Mouse (Mus musculus) heart, adult 9 months (tissue): ENCODE measurements around the gene Cfap97d1.

Experiments
- DNase-seq, 2 experiments: peaks; one replicate each; pipeline ENCODE4 v3.0.0; 2022; ENCODE audit warnings: low spot score in 2 of 2

The Cfap97d1 gene

DNA sequence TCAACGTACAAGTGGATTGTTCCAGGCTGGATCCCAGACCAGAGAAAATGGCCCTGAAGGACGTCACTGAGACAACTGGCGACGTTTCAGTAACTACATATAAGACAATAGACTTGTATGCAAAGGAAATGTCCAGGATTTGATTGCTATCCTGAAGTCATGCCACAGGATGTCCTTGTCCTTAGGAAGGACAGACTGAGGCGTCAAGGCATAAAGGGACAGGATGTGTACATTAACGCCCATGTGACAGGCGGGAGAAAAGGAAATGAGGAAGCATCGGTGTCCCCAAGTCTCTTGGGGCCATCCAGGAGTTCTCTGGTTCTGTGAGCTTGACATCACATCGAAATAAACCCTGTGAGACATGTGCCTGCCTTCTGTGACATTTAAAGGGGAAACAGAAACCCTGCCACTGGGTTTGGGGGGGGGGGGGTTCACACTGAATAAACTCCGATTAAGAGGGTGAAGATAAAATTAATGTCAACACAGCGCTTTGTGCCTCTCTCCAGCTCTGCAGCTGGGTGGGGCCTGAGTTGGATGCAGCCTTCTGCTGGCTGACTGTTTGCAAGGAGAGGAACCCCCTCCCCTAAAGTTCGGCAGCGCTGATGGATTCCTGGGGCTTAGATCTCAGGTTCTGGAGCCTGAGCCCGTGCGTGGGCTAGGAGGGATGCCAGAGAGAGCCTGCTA, 25.0 kb downstream of the Cfap97d1 start:
- DNase-seq: no peak

DNA sequence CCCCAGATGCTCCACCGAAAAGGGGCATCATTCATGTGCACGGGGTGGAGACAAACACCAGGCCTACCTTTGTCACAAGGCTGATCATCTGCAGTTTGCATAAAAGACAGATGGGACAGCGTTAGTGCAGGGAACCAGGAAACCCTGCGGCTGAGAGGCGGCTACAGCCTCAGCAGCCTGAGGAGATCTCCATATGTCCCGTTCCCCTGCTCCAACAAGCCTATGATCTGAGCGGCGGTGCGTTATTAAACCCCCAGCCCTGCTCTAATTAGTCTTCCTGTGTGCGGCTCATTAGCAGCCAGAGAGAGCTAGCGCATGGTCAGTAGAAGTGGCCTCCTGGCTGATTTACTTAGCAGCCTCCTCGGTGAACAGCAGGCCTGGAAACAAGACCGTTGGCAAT, 26.1 kb downstream of the Cfap97d1 start:
- DNase-seq: peak in 1 of 2 experiments; percentile 56

DNA sequence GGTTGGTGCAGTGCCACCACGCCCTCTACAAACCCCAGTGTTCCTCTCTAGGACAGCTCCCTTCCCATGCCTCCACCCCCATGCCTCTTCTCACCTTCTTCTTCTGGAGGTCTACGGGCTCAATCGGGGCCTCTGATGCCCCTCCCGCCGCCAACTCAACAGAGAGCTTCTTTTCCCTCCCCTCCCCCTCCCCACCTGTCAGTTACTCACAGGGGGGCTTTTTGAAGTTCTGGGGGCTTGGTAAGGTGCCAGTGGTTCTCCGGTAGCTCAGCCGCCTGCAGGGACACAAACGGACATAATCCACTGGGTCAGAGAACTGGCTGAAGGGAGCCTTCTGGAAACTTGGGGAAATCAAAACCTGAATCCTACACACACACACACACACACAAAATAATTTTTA, 27.4 kb downstream of the Cfap97d1 start:
- no peak for DNase-seq

DNA sequence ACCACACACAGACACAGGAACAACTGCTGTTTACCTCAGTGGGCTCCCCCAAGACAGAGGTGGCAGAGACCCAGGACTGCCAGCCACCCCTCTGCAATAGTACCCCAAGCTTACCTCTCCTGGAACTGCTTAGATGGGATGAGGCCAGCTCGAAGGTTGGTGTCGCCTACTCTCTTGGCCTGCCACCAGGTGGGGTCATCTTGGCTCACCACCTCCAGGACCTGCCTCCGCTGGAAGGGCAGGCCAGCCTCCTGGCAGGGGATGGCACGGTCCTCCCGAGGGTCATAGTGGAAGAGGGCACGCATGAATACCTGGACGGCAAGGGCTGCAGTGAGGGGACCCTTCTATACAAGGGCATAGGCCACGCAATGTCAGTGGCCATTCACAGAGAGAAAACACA, 29.1 kb downstream of the Cfap97d1 start:
- no peak for DNase-seq

DNA sequence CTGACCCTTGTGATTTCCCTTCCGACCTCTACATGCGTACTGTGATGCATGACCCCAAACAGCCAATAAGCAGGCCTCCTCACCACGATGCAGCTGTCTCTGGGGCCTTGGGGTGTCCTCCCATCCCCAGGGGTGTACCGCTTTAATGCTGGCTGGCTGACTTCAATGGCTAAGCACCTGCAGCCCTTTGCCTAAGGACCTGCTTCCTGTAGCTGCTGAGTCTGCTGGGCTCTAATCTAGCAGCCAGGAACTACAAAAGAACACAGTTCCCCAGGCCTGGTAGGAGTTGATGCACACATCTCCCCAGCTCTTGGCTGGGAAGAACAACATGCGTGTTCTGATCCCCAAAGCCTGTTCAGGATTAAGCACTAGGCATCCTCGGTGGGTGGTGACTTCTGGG, 31.4 kb downstream of the Cfap97d1 start:
- DNase-seq: no peak

DNA sequence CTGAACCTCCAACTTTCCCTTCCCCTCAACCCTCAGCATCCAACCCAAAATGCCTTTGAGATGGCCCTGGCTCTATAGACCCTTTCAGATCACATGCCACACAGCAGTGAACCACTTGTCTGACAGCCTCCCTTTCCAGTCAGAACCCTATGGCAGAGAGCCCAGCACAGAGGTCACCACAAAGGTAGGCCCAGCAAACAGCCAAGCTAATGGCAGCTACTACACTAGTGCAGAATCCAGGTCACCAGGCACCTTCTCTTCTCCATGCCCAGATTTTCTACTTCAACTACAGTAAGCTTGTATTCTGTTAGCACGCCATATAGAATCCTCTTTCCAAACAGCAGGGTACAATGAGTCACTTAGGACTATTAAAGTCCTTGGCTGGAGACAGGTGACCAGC, 32.1 kb downstream of the Cfap97d1 start:
- peak; percentile 41 to 54 for DNase-seq

DNA sequence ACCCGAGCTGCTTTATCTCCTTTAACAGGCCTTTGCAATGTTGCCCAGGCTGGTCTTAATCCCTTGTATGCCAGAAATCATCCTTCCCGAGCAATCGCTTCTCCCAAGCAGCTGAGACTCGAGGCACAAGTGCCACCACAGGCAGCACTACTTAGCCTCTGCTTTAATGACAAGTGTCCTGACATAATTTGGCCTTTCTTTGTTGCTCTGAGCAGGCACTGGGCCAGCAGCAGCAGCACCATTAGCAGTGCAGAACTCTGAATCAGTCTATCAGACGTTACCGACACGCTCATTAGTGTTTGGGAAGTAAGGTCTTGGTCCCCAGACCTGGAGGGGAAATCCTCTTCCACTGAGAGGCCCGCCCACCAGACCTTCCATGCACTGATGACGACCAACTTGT, 35.7 kb downstream of the Cfap97d1 start:
- no peak for DNase-seq

DNA sequence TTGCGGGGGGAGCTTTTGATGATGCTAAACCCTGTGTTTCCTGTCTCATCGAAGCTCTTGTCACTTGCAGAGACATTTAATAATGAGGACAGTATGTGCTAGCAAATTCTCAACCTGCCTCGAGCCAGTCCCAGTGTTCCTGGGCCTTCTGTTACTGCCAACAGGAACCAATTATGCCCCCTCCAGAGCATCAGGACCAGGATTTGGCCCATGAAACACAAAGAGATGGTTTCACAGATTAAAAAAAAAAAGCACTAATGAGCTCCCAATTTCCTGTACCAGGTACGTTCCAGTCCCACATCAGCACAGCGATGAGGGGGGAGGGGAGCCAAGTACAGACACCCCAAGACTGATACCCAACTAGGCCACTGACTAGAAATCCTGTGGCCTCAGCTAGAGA, 37.1 kb downstream of the Cfap97d1 start:
- DNase-seq: no peak

DNA sequence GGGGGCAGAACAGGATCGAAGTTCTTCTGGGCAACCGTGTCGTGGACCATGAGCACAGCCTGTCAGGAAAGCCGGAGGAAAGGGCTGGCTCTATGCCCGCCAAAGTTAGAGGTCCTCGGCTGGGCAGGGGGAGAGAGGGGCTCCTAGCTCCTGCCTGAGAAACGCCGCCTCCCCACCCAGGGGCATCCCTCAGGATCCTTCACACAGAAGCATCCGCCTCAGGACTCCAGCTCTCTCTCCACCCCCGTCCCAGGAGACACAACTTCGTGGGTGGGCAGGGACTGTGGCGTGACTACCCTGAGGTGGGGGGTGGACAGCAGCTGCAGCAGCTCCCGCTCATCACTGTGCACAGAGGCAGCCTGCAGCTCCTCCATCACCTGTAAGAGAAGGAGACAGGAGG, 39.3 kb downstream of the Cfap97d1 start:
- no peak for DNase-seq

DNA sequence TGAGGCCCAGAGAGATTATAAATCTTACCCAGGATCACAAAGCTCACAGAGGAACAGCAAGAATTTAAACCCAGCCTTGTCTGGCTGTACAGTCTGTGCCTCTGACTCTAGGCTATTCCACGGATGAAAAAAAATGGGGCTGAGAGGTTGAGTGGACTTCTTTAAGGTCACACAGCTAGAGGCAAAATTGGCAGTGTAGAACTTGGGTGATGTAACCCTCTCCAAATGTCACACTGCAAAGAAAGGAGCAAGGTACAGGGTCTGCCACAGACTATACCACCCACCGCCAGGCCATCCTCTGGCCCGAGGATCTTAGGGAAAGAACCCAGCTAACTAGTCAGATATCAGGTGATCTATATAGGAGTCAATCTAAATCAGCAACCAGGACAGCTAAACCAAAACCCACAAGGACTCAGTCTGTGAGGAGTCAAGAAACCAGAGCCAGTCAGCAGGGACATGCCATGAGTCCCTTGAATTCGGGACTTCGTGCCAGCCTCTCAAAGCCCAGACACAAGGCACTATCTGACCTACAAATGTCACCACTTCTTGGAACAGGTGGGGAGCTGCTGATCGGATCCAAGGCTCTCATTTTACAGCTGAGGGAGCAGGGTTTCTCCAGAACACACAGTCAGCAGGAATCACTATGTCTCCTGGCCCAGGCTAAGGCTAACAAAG, 40.1 kb downstream of the Cfap97d1 start:
- DNase-seq: no peak

DNA sequence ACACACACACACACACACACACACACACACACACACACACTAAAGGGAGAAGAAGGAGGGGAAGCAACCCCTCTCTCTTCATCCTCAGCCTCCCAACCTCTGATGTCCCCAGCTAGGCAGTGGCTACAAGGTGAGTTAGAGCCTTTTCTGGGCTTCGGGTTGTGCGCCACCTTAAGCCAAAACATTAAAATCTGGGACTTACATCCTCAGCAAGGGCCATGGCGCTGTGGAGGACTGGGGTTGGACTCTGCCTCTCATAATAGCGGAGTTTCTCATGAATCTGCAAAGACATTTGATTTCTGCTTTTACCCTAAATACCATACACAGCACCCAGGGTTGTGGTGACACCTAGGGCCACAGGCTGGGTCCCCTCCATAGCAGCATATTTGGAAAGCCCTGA, 40.8 kb downstream of the Cfap97d1 start:
- no peak for DNase-seq

DNA sequence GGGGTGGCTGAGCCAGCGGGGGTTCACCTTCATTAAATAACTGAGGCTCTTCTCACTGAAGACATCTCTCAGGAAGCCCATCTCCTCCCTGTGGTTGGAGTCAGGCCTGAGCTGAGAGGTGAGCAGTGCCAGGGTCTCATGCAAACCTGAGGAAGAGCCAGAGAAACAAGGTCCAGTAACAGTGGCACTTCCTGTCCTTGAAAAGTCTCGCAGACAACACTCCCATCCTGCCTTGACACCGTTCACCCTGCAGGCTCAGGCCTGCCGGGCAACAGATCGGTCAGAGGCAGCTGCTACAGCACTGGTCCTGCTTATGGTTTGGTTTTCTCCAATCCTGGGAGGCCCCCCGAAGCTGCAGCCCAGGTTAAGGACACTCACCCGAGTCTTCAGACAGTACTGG, 41.3 kb downstream of the Cfap97d1 start:
- DNase-seq: no peak

DNA sequence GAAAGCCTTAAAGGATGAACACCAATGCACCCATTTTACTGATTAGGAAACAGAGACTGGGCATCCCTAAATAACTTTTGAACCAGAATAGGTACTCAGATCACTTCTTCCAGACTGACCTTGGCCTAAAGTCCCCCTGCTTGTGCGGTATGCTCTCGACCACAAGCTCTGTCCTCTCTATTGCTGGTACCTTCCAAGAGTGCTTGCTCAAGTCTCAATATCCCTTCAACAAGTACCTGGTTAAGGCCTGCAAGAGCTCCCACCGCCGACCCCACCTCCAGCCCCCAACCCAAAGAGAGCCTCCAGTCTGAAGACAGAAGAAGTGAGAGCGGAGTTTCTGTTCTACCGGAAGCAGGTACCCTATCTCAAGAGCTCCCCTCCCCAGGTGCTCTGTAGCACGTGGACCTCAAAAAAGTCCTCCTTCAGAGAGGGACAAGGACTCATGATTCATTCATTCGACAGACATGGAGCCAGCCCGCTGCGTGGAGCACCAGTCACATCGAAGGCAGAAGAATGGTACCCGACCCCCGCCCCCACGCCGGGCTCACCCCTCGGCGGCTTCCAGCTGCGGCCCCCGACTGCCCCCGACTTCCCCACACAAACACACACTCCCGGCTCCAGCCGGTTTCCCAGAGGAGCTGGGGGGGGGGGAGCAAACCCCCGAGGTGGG, 42.0 kb downstream of the Cfap97d1 start:
- DNase-seq: no peak

DNA sequence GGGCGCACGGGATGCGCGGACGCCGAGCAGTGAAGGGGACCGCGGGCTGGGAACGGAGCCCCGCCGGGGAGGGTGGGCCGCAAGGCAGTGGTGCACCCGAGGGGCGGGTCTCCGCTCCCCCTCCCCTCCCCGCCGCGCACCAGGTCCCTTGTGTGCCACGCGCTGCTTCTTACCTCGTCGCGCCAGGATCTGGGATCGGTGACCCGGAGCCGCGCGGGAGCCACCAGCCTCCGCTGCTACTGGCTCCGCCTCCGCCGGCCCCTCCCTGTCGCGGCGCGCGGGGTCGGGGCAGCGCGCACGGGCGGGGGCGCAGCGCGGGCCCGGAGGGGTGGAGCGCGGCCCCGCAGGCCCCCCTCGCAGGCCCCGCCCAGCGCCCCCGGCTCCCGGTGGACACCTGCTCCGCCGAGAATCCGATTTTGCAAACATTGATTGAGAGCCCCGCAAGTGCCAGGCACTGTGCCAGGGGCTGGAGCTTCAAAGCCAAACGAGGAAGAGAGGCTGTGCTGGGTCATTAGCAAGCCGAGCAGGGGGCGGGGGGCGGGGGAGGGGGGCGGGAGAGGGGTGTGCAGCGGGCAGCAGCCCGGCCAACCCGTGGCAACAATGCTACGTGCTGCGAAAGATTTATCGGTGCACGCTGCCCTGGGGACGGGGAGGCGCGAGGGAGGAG, 42.7 kb downstream of the Cfap97d1 start:
- peak; percentile 64 for DNase-seq

DNA sequence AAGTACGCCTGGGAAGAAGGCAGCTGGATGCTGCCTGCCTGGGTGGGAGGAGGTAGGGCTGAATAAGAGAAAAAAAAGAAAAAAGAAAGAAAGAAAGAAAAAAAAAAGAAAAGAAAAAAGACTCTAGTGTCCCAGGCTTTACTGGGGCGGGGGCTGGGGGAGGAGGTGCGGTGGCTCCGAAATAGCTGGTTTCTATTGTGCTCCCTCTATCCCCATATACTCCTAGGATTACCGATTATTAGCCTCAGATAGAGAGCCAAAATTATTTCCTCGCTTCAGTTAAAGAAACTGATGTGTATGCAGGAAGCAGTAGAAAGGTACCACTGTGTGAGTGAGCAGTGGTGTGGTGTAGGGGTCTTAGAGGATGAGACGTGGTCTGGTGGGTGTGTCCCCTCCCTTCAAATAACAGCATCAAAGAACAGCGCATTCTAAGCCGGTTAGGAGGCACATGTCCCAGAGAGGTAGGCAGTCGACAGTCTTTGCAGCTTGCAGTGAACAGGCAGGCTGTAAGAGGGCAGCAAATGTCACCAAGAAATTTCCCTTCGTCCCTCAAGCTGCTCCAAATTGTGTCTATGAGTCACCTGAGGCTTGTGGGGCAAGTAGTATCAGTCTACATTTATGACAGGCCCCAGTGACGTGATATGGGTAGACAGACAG, 43.4 kb downstream of the Cfap97d1 start:
- DNase-seq: no peak

DNA sequence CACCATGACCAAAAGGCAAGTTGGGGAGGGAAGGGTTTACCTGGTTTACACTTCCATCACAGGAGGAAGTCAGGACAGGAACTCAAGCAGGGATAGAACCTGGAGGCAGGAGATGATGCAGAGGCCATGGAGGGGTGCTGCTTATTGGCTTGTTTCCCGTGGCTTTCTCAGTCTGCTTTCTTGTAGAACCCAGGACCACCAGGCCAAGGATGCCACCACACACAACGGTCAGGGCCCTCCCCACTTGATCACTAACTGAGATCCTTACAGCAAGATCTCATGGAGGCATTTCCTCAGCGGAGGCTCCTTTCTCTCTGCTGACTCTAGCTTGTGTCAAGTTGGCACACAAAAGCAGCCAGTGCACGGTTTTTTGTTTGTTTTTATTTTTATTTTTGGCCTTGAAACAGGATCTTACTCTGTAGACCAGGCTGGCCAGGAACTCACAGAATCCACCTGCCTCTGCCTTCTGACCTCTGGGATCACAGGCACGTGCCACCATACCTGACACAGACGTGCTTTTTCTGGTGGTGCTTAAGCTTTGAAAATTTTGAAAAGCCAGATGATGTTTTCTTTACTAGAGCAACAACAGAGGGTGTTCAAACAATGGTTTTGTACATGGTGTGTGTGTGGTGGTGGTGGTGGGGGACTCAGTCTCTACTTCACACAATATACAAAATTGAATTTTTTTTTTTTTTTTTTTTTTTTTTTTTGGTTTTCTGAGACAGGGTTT, 44.2 kb downstream of the Cfap97d1 start, which contains the start of gene Mpp3:
TSS of gene Mpp3 (minus strand) at position 375 of the 730 bp plus-strand sequence.
- DNase-seq: no peak

DNA sequence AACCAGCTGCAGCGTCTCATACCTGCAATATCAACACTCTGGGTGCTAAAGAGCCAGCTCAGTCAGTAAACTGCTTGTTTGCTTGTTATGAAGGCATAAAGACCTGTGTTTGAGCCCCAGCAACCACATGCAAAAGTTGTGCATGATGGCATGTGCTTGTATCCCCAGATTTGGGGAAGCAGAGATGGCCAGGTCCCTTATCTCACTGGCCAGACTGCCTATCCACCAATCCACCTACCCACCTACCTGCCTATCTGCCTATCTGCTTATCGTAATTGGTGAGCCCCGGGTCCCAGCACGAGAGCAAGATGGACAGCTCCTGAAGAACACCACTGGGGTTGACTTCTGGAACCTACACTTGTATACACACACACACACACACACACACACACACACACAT, 45.2 kb downstream of the Cfap97d1 start:
- no peak for DNase-seq

DNA sequence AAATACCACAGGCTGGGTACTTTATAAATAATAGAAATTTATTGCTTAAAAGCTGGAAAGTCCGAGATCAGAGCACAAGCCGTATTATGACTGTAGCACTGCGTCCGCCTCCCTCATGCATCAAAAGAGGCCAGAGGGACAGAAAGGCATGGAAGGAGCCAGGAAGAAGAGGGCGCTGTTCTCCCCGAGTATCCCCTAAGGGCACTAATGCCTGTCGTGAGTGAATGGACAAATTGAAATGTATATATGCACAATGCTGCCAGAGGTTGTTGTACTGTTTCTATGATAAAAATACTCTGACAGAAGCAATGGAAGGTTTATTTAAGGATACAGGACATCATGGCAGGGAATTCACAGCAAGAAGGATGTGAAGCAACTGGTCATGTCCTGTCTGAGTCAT, 45.9 kb downstream of the Cfap97d1 start:
- DNase-seq: no peak

DNA sequence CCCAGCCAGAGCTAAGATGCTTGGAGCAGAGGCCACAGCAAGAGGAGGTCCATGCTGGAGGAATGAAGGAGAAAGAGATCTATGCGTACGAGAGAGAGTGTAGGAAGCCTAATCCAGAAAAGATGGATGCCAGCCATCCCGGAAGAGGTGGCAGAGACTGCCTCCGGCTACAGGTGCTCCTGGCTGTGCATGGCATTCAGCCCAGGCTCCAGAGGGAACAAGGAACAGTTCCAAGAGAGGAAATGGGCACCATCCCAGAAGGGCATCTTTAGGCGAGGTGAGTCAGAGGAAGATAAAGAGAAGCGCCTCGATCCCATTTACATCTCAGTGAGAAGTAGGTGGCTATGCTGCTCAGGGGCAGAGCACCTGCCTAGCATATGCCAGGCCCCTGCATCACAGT, 47.1 kb downstream of the Cfap97d1 start:
- no peak for DNase-seq

DNA sequence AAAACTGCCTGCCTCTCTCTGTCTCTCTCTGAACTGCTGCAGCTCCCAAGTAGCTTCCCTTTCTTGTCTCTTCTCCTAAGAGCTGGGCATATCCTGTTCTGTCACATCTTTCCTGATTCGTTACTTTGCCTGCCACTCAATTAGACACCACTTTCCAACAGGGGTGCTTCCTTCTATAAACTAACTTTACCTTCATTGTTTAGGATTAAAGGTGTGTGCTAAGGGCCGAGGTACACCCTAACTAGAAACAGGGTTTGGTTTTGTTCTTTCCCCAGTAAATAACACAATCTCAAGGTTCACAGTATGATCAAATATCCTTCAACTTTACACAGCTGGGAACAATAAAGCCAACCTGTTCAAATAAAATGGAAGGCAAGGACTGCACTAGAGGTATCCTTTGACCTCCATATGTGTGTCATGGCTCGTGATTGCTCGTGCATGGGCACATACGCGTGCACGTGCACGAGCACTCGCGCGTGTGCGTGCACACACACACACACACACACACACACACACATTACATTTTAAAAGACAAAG, 49.0 kb downstream of the Cfap97d1 start:
- no peak for DNase-seq

DNA sequence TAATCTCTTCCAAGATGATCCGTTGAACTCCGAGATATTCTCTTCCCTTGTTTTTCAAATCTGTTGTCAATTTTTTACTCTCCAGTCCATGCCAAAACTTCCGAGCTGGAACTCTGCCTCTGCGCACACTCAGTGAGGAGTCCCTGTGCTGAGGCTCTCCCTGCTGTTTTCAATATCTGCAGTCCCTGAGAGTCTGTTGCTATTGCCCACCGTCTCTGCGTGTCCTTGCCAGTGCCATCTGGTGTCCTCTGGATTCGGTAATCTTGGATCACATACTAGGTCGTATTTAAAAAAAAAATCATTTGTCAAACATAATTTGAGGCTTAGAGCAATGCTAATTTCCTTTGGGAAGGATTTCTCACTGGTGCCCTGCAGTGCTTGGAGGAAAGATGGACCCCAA, 50.8 kb downstream of the Cfap97d1 start:
- DNase-seq: no peak
